Mouse (Mus musculus) inflammation-experienced regulatory T-cells, adult 6 months (primary cell): Measurements from ENCODE around the gene Efhb. TPM values are rescaled to one million over a fixed set of nuclear protein-coding genes. Genes with fewer than 3 reads are reported as not detected.

Experiments
- ATAC-seq: one replicate; pipeline ENCODE4 v1.8.0; 2017
- polyA plus RNA-seq, 3 experiments: library from polyadenylated mRNA; unstranded; fragments of 100-300 nt; shearing (Covaris generic); gene quantifications; one replicate each; pipeline ENCODE4 v1.2.1; 2017

Gene Efhb
- polyA plus RNA-seq: under 1 TPM in 1 of 3 experiments, not detected in 2; 0.15 TPM

DNA sequence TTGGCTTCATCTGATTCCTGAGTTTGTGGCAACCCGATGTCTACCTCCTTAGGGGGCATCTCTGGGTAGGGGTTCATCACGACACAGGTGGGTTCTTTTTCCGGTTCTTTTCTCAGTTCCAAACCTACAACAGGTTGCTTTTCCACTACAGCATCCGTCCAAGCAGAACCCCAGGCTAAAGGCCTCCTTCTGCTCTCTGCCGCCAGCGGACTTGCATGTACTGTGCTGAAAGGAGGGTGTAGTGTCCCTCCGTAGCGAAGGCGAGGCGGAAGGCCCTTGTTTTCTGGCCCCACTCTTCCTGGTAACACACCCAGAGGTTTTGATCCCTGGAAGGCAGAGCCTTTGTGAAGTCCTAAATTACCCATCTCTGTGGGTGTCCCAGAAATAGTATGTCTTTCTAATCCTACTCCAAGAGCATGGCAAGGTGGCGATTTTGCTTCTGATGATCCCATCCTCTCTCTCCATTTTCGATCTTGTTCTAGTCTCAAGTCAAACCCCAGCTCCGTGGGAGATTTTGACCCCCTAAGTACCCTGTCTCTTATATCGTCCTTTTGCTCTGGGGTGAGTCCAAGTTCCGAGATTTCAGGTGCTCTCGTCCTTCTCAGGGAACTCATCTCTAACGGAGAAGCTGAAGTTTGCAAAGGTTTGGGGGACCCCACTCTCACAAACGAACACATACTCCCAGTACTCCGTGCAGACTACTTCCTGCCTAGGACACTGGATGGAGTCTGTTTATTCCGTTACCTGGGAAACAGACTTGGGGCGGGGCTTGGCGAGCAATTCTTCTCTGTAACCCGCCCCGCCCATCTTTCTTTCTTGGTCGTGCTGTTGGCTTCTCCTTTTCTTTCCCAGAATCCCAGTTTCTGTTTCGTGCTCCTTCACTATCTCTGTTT is at the start of gene Efhb:
Gene Efhb (minus strand): TSS at position 719 of the 893 bp plus-strand sequence.
- peak; percentile 95 for ATAC-seq

DNA sequence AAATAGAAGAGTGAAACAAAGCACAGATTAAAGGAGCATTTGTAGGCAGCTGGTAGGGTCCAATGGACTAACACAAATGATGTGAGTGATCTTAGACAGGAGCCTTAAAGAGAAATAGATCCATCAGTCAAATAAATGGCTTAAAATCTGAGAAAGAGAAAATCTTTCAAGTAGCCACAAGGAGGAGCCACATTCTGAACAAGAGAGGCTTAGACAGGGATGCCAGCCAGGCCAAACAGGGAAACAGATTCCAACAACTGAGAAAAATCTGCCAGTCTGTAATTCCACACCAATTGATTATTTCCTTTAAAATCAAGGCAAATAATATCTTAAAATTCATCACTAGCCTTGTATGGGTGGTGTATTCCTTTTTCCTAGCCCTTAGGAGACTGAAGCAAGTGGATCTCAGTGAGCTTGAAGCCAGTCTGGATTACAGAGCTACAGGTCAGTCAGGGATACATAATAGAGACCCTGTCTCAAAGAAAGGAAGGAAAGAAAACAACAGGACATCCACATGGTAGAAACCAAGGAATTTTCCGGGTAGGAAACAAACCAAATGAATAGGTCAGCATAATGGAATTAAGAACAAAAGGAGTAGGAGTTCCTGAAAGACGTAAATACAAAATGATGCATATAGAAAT is 49.3 kb upstream of the Efhb start:
- ATAC-seq: peak; percentile 60

DNA sequence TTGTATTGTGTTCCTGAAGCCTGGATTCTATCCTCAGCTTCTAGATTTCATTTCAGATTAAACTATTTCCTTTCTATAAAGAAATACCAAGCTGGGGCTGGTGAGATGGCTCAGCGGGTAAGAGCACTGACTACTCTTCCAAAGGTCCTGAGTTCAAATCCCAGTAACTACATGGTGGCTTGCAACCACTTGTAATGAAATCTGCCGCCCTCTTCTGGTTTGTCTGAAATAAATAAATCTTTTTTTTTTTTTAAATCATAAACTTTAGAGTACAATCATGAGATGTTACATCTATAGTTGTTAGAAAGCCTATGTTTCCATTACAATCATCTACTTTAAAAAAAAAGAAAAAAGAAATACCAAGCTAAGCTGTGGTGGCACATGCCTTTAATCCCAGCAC is 39.8 kb upstream of the Efhb start:
- no peak for ATAC-seq

DNA sequence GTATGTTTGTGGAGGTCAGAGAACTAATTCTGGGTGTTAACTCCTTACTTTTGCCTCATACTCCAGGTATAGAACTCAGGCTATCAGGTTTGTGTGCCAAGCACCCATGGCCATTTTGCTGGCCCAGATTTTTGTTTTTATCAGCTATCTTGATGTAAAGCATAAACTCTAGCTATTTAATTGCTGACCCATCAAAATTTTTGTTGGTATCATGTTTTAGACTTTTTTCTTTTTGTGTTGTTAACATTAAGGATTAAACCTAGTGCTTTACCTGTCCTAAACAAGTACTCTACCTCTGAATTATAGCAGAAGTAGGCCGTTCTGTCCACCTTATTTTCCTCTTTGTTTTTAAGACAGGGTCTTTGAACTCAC is 25.9 kb upstream of the Efhb start:
- no peak for ATAC-seq

DNA sequence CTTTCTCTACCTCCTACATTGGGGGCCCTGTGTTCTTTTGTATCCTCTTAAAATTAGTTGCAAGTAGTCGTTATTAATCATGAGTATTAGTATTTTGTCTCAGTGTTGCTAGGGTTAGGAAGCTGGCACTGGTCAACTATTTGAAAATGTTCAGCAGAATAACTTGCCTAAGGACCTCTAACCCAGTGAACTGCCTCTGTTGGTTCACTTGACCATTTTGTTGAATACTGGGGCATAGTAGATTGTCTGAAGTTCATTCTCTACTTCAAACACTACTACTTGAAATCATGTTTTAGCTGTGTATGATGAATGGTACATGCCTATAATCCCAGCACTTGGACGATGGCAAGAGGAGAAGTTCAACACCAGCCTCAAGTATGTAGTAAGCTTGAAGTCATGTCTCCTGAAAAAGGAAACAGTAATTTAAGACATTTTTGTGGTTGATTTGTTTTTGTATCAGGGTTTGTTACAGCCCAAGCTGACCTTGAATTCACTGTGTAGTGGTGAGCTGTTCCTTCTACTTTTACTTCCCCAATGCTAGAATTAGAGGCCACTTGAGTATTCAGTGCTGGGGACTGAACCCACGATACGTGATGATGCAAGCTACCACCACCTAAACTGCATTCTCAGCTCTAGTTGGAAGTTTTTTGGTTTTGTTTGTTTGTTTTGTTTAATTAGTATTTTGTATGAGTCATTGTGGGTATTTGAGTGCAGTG is 25.3 kb upstream of the Efhb start:
- ATAC-seq: no peak

DNA sequence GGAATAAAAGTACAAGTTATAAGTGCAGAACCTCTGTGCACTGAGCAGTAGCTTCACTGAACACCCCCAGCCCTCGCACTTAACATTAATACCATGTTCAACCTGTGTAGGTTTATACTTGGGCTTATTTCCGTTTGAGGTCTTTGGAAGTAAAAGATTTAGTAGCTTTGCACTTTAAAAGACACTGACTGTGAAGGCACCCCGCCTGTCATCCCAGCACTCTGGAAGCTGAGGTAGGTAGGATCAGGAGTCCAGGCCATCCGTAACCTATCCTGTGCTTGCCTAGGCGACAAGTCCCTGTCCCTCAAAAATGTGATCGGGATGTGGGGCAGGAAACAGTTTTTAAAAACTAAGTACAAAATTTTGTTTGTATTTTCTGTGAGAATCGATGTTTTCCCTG is 17.3 kb upstream of the Efhb start:
- no peak for ATAC-seq

DNA sequence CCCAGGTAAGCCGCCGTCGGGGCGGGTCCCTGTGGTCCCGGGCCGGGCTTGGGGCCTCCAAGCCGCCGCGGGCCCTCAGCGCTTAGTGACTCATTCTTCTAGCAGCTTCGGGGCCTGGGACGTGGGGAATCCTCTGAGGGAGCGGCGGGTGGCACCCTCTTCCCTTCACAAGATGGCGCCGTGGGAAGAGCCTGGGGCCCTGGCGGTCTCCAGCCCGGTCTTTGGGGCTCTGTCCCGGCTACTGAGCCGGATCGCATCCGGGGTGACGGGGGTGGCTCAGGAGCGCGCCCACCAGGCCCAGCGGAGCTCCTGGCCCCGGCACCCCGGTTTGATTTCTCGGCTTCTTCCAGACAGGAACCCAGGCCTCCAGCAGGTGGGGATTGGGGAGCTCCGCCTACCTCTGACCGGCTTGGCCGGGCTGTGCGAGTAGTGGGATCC is 16.5 kb upstream of the Efhb start:
- peak; percentile 16 for ATAC-seq

DNA sequence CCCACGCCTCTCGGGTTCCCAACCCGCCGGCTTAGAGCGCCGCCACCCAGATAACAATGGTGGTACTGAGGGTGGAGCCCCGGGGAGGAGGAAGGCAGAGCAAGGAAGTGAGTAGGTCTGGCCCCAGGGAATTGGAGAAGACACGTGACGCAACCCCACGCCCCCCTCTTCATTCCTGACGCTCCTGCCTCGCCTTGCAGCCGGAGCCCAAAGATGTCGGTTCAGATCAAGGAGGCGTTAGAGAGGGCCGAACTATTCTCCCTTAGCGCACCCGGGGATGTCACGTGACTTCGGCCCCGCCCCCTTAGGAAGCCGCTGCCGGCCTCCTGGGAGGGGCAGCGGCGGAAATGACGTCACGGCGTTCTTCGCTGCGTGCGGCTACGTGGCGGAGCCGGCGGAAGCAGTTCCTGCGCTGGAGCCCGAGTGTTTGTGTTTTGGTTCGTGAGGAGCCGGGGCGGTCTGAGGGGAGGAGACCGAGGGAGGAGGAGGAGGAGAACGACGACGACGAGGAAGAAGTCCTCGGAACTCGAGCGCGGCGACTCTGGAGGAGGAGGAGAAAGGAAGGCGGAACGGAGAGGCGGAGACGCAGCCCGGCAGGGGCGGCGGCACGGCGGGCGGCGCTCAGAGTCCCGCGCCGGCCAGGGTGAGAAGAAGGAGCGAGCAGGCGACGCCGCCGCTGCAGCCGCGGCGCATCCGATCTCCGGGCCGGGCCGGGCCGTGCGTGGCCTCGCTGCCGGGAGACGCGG is 15.9 kb upstream of the Efhb start, which contains the start of gene Rab5a:
Gene Rab5a (plus strand): TSS at position 377 of the 746 bp plus-strand sequence.
- peak; percentile 86 for ATAC-seq

DNA sequence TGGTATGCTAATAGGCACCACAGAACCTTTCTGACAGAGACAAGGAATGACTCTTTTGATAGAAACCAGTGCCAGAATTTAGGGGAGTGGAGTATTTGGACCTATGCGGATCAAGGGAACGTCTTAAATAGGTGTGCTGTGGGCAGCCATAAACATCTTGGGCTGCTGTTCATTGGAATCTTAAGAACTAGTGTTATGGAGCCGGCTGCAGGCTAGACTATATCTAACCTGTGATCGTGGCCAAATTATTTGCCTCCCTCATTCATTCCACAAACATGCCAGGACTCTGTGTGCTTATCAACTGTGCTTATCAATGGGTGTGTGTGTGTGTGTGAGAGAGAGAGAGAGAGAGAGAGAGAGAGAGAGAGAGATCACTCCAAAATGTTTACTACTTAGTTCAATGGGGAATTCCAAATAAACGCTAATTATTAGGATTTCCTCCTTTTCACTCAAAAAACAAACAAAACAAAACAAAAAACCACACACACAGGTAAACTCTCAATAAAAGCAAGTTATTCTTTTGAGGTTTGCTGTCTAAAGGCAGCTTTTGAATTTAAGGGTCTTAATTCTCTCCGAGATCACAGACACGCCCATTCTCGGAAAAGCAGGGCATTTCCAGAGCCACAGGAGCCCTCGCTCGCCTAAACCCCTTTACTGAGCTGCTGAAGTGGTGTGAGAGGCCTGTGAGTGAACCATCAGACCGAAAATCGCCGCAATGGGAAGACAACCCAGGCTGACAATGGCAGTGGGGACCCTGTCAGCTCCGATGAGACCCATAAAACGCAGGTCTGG is 15.1 kb upstream of the Efhb start:
- peak; percentile 9 for ATAC-seq

DNA sequence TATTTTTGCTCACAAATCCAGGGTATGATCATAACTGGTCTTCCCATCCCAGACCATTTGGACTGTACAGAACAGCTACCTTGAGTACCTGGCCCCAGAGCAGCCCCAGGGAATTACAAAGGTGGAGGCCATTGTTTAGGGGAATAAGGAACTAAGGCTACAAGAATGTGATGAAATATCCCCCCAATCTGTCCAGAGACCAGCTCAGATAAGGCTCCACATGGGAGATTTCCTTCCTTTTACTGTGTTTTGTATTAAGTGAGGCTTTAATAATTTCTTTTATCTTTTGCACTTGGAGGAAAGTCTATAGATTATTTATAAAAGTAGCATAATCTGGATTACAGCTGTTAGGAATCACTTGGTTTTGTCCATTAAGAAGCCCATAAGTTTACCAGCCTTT is 5.6 kb upstream of the Efhb start:
- no peak for ATAC-seq

DNA sequence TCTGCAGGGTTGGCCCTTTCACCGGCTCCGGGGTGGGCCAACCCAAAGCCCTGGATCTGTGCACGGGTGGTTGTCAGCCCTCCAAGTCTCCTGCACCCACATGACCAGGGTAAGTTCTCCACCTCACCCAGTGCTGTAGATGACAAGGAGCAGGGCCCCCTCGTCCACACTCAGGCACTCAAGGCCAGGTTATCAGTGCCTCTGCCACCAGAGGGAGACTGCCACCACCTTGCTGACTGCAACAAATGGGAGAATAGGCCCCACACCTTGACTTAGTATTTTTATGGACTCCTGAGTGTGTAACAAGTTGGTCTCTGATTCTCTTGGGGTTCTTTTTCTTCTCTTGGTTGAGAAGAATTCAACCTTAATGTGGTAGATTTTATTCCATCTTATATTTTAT is 2.4 kb upstream of the Efhb start:
- ATAC-seq: peak; percentile 26

DNA sequence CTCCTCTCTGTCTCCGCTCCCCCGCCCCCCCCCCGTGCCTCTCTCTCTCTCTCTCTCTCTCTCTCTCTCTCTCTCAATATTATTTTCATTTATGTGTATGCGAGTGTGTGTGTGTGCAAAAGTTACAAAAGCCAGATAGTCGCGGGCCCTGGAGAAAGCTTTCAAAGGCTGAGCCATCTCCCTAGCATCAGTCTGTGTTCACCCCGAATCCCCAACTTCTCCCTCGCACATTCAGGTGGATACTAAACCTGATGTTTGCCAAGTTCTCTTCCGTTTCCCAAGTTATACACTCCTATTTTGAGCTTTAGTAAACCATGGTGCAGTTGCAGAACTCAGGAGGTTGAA is 347 bp upstream of the Efhb start:
- ATAC-seq: no peak

DNA sequence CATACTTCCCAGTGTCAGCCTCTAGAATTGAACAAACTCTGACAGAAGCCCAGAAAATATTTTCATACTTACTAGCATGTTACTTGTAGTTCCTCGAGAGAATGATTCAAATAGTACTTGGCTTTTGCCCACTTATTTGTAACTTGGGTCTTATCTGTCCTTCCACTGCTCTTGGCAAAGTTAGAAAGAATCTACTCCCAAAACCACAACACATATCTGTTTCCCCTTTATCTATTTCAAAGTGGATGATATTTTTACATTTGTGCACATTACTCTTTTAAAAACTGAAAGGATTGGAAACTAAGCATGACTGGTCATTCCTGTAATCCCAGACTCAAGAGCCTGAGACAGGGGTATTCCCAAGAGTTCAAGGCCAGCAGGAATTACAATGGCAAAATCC is 6.4 kb downstream of the Efhb start:
- no peak for ATAC-seq

DNA sequence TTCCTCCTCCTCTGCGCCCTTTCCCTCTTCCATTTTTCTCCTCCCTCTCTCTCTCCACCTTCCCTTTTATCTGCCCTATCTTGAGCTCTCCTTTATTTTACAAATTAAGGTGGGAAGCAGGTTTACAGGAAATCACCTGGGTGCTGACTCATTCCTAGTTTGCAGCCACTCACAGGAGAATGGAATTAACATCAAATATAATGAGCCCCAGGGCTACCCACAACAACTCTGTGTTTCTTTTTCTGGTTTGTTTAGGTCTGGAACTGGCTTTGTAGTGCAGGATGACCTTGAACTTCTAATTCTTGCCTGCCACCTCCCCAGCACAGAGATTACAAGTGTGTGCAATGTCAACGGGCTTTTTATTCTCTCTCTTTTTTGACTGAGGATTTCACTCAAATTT is 7.0 kb downstream of the Efhb start:
- no peak for ATAC-seq

DNA sequence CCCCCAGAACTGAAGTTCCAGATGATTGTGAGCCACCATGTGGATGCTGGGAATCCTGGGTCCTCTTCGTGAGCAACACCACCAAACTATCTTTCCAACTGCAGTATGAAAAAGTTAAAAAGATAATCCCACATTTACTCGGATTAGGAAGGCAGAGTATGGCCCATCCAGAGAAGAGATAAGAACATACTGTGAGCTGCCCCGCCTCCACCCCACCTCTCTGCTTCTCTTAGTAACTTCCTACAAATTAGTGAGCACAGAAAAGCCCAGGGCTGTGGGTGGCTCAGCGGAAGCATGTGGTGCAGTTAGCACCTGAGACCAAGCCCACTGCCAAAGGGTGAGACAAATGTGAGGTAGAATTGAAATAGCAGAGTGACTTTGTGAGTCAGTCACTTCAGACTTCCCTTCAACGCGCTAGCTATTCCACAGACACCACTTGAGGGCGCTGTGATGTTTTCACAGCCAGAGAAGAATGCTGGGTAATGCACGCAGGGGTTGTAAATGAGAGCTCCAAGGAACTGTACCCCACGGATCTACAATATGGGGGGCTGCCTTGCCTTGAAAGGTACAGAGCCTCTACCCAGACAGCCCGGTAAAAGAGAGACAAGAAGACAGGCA is 60.3 kb downstream of the Efhb start:
- ATAC-seq: no peak

DNA sequence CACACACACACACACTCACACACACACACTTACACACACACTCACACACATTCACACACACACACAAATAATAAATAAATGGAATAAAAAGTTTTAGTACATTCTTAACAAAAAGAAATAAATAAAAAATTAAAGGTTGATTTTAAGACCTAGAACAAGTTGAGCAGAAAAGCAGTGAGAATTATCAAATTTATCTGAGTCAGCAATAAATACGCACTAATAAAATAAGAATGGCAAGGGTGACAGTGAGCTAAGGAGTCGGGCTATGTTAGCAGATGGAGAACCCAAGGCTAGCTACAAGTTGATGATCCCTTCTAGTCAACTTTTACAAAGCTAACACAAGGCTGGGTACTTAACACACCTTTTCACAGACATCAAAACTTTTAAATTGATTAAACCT is 69.9 kb downstream of the Efhb start:
- no peak for ATAC-seq

DNA sequence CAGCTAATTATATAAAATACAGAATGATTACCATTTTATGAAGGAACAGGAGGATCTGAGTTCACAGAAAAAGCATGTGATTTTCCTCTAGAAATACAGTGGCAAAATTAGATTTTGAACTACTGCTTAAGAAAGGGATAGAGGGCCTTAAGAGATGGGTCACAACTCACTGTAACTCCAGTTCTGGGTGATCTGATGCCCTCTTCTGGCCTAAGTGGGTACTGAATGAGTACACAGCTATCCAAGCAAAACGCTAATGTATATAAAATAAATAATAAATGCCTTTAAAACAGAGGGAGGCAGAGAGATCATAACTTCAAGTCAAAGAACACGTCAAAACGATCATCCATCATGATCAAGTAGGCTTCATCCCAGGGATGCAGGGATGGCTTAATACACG is 73.6 kb downstream of the Efhb start:
- ATAC-seq: no peak

DNA sequence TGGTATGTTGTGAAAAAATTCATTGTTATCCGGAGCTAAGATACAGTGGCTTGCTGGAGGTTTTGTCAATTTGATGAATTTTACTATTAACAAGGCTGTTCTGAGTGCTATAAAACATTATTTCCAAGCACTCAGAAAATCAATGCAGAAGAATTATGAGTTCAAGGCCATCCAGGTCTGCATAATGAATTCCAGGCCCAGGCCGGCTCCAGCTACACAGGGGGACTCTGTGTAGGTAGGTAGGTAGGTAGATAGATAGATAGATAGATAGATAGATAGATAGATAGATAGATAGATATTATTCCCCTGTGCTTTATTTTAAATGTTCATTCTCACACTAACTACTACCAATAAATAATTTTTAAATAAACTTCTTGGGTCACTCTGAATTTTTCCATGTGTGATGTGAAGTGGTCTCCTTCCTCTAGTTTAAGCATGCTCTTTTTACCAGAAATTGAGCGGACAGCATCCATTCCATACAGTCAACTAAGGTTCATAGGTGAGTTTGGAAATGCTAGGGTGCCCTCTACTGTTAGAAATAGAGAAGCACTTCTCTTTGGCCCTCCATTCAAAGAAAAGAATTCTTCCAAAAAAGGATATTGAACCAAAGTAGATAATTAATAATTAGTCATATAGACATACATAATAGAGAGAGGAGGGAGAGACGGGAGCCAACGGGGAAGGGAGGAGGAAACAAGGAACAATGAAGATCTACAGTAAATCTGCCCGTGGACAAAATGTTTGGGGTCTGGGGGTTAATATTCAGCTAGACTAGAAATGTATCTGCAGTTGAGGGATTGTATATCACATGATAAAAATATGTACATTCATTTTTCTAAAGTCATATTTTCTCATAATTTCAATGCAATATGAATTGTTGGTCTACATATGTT is 75.3 kb downstream of the Efhb start:
- no peak for ATAC-seq

DNA sequence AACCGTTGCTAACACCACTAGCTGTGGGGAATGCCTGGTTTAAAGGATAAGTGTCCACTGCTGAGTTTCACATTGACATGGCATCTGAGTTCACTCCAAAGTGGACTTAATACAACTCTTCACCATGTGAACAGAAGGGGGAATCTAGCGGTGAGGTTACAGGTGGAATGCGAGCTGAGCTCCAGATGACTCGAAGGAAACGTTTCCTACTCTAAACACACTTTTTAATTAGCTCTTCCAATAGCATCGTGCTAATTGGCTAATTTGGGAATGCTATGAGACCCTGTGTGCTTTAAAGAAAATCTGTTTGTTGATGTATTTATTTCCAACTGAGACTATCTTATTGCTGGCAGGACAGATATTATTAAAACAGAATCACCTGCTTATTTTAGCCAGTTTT is 76.3 kb downstream of the Efhb start:
- ATAC-seq: no peak

DNA sequence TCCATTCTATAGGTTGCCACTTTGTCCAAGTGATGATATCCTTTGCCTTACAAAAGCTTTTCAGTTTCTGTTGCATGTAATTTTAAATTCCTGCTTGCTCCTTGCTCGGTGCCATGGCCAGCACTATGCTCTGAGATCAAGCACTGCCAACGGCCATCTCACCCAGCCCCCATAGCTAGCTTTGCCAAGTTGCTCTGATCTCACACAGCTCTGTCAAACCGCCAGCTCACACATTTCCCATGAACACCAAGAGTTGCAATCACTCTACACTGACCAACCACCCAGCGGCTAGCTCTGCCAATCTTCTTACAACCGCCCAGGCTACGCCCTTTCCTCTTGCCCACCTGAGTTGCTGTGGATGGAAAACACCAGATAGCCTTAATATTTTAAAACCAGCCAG is 99.0 kb downstream of the Efhb start:
- ATAC-seq: no peak
